Mouse (Mus musculus) embryonic facial prominence, embryonic 11.5 days (tissue): ENCODE data around the gene Tigd3. TPM values are rescaled to one million over a fixed set of nuclear protein-coding genes. Genes with fewer than 3 reads are reported as not detected.
A peak's percentile ranks its signal among the peaks of the same experiment; 100 is the strongest.

Source experiments
- ATAC-seq: fragments of 200-750 bp; cut with Nextera tagmentation; replicated peaks from 2 replicates; pipeline ENCODE4 v1.8.0; 2017; ENCODE audit warnings: low read depth; ENCODE audit not compliant: insufficient number of reproducible peaks, low FRiP score, low TSS enrichment
- DNase-seq: peaks from one replicate; pipeline ENCODE4 v3.0.0-alpha.2; 2015; ENCODE audit warnings: low spot score
- H3K27ac ChIP-seq: fragments of 300-500 bp; sonication (generic); replicated peaks from 2 replicates; pipeline ENCODE4 v1.5.1; 2014; ENCODE audit warnings: mild to moderate bottlenecking, low read depth, low read length, control low read depth
- H3K27me3 ChIP-seq: fragments of 300-500 bp; sonication (generic); 2 replicates; pipeline ENCODE4 v1.6.1; 2014; ENCODE audit warnings: mild to moderate bottlenecking, low read length, moderate library complexity, mixed read lengths; ENCODE audit not compliant: control insufficient read depth, insufficient read depth
- H3K36me3 ChIP-seq: fragments of 300-500 bp; sonication (generic); replicated peaks from 2 replicates; pipeline ENCODE4 v1.6.1; 2014; ENCODE audit warnings: low read depth, mild to moderate bottlenecking, low read length, moderate library complexity, mixed read lengths; ENCODE audit not compliant: control insufficient read depth, insufficient read depth
- H3K4me1 ChIP-seq: fragments of 300-500 bp; sonication (generic); 2 replicates; pipeline ENCODE4 v1.6.1; 2014; ENCODE audit warnings: low read length, mixed read lengths; ENCODE audit not compliant: control insufficient read depth, insufficient read depth
- H3K4me2 ChIP-seq: fragments of 300-500 bp; sonication (generic); 2 replicates; pipeline ENCODE4 v1.6.1; 2014; ENCODE audit warnings: low read depth, mild to moderate bottlenecking, control low read depth, low read length, moderate library complexity
- H3K4me3 ChIP-seq: fragments of 300-500 bp; sonication (generic); 2 replicates; pipeline ENCODE4 v1.5.1; 2014; ENCODE audit warnings: low read depth, low read length, control low read depth
- H3K9ac ChIP-seq: fragments of 300-500 bp; sonication (generic); replicated peaks from 2 replicates; pipeline ENCODE4 v1.6.1; 2014; ENCODE audit warnings: mild to moderate bottlenecking, control low read depth, low read length
- H3K9me3 ChIP-seq: fragments of 300-500 bp; sonication (generic); replicated peaks from 2 replicates; pipeline ENCODE4 v1.6.1; 2016; ENCODE audit warnings: mild to moderate bottlenecking, low read length, inconsistent platforms, mixed read lengths; ENCODE audit not compliant: control insufficient read depth
- WGBS: fragments of 180-500 bp; shearing (Covaris S2); extraction: QIAGEN DNeasy Blood & Tissue Kit; methylation state at CpG from one replicate; pipeline ENCODE4 v1.1.7; 2014; 5-methylcytosine and 5-hydroxymethylcytosine counted together
- polyA plus RNA-seq: library from polyadenylated mRNA; unstranded; fragments of >200 nt; fragmentation: Nextera tagmentation; extraction: Ambion mirVana; gene quantifications from 2 replicates; pipeline ENCODE4 v1.2.1, GENCODE M21; 2014

Tigd3 gene
- polyA plus RNA-seq, 1 experiment from 2014 or later, result 4.3 TPM

GRCm38 (mm10) chr19:5913007-5913719, 19.2 kb upstream of the Tigd3 start, which contains the start of gene Dpf2:
Dpf2 (minus strand) TSS chr19:5913010.
- H3K4me1 ChIP-seq, result peaks cover 2% of the 10 kb centered on the region; the same call in 1 of the 2 replicates
- H3K9ac ChIP-seq, result peak within 1 kb of the TSS; percentile 98
- H3K27ac ChIP-seq, result peak within 1 kb of the TSS; percentile 75
- H3K4me3 ChIP-seq, result peak within 1 kb of the TSS; percentile 100
- WGBS, result 21% methylated on average over 13 of the region's 13 CpGs
- H3K36me3 ChIP-seq, result no peaks in the 10 kb centered on the region; the same call in 1 of the 2 replicates
- H3K9me3 ChIP-seq, result no peaks in the 10 kb centered on the region
- DNase-seq, result peak; percentile 22
- peak; percentile 16 for ATAC-seq
- H3K4me2 ChIP-seq, result peak within 1 kb of the TSS; percentile 66
- no peaks in the 10 kb centered on the region for H3K27me3 ChIP-seq

GRCm38 (mm10) chr19:5912103-5913006, 18.4 kb upstream of the Tigd3 start:
- no peaks in the 10 kb centered on the region for H3K27me3 ChIP-seq
- H3K4me1 ChIP-seq, result peaks cover 2% of the 10 kb centered on the region; the same call in 1 of the 2 replicates
- no peaks in the 10 kb centered on the region for H3K9me3 ChIP-seq
- H3K27ac ChIP-seq, result peak overlapping the region; percentile 75
- H3K4me2 ChIP-seq, result peak overlapping the region; percentile 66
- peak overlapping the region; percentile 100 for H3K4me3 ChIP-seq
- DNase-seq (peak; percentile 100), ATAC-seq (peak; percentile 88)
- H3K36me3 ChIP-seq, result no peaks in the 10 kb centered on the region; the same call in 1 of the 2 replicates
- under 1% methylated on average over 59 of the region's 59 CpGs for WGBS
- H3K9ac ChIP-seq, result peak overlapping the region; percentile 98

GRCm38 (mm10) chr19:5911430-5912102, 17.6 kb upstream of the Tigd3 start:
- peaks cover 2% of the 10 kb centered on the region; the same call in 1 of the 2 replicates for H3K4me1 ChIP-seq
- WGBS, result 10% methylated on average over 14 of the region's 14 CpGs

GRCm38 (mm10) chr19:5910221-5910620, 16.3 kb upstream of the Tigd3 start:
- H3K36me3 ChIP-seq, result peaks cover under 1% of the 10 kb centered on the region
- no peaks in the 10 kb centered on the region for H3K27me3 ChIP-seq
- peak overlapping the region; percentile 26; the same call in 1 of the 2 replicates for H3K4me2 ChIP-seq
- DNase-seq (peak; percentile 27), ATAC-seq (no peak)
- H3K9ac ChIP-seq, result peak overlapping the region; percentile 28; the same call in 1 of the 2 replicates
- H3K9me3 ChIP-seq, result no peaks in the 10 kb centered on the region
- H3K27ac ChIP-seq, result no peak overlapping the region
- 0 out of 2 replicates have a peak overlapping the region, but pooled peaks have one; percentile 16 for H3K4me3 ChIP-seq
- 39% methylated on average over 6 of the region's 6 CpGs for WGBS
- peaks cover 2% of the 10 kb centered on the region; the same call in 1 of the 2 replicates for H3K4me1 ChIP-seq

More at GRCm38 (mm10) chr19:5911430-5912102, 17.6 kb upstream of the Tigd3 start:
- H3K36me3 ChIP-seq, result no peaks in the 10 kb centered on the region; the same call in 1 of the 2 replicates
- ATAC-seq (no peak), DNase-seq (no peak)
- peak overlapping the region; percentile 66 for H3K4me2 ChIP-seq
- H3K27me3 ChIP-seq, result no peaks in the 10 kb centered on the region
- H3K9ac ChIP-seq, result peak overlapping the region; percentile 98
- peak overlapping the region; percentile 100 for H3K4me3 ChIP-seq
- 0 out of 2 replicates have a peak overlapping the region, but pooled peaks have one; percentile 75 for H3K27ac ChIP-seq
- no peaks in the 10 kb centered on the region for H3K9me3 ChIP-seq

GRCm38 (mm10) chr19:5907275-5907674, 13.3 kb upstream of the Tigd3 start:
- peaks cover 21% of the 10 kb centered on the region for H3K36me3 ChIP-seq
- no peaks in the 10 kb centered on the region for H3K27me3 ChIP-seq
- H3K9ac ChIP-seq, result no peak overlapping the region
- H3K9me3 ChIP-seq, result no peaks in the 10 kb centered on the region
- ATAC-seq, result no peak
- DNase-seq, result no peak
- H3K27ac ChIP-seq, result no peak overlapping the region
- H3K4me1 ChIP-seq, result peaks cover 2% of the 10 kb centered on the region; the same call in 1 of the 2 replicates
- WGBS, result 92% methylated on average over 3 of the region's 3 CpGs
- no peak overlapping the region for H3K4me2 ChIP-seq
- no peak overlapping the region for H3K4me3 ChIP-seq

- peak overlapping the region; percentile 76 for H3K9ac ChIP-seq
- H3K9me3 ChIP-seq, result no peaks in the 10 kb centered on the region
- H3K4me3 ChIP-seq, result peak overlapping the region; percentile 53
- peak overlapping the region; percentile 84 for H3K4me2 ChIP-seq
- H3K27me3 ChIP-seq, result no peaks in the 10 kb centered on the region
- ATAC-seq, result peak; percentile 4
- 22% methylated on average over 15 of the region's 31 CpGs for WGBS
- no peak overlapping the region for H3K27ac ChIP-seq
- H3K36me3 ChIP-seq, result no peaks in the 10 kb centered on the region
- peaks cover 2% of the 10 kb centered on the region; the same call in 1 of the 2 replicates for H3K4me1 ChIP-seq
- no peak for DNase-seq
Measured at GRCm38 (mm10) chr19:5893282-5894001, 507 bp downstream of the Tigd3 start.

GRCm38 (mm10) chr19:5892735-5893134, 1.2 kb downstream of the Tigd3 start:
- Histone ChIP-seq H3K27ac (no peak overlapping the region), H3K9ac (peak overlapping the region; percentile 76), H3K4me3 (no peak overlapping the region; the same call in 1 of the 2 replicates), H3K4me2 (peak overlapping the region; percentile 84; the same call in 1 of the 2 replicates), H3K36me3 (no peaks in the 10 kb centered on the region), H3K27me3 (no peaks in the 10 kb centered on the region), H3K4me1 (peaks cover 2% of the 10 kb centered on the region; the same call in 1 of the 2 replicates), H3K9me3 (no peaks in the 10 kb centered on the region)
- ATAC-seq (no peak), DNase-seq (no peak)
- 95% methylated on average over 13 of the region's 13 CpGs for WGBS
